Mouse (Mus musculus) monocyte, adult 5-6 weeks (primary cell): Measurements from ENCODE around the gene Arhgef3. TPM values are rescaled to one million over a fixed set of nuclear protein-coding genes. Genes with fewer than 3 reads are reported as not detected.

Experiments
- ATAC-seq: fragments of 153-309, 156-312 bp; replicated peaks from 2 replicates; pipeline ENCODE4 v1.8.0; 2017; ENCODE audit warnings: mild to moderate bottlenecking; ENCODE audit not compliant: low TSS enrichment, insufficient number of reproducible peaks, severe bottlenecking, poor library complexity, low FRiP score
- total RNA-seq: library from RNA; stranded (forward); fragments of 200-1000, 200-491, 200-594 nt; gene quantifications from 3 replicates; pipeline ENCODE4 v1.2.3, GENCODE M21; 2017

Gene Arhgef3
- total RNA-seq, 1 experiment from 2014 or later = 261 TPM

- ATAC-seq = no peak
These were observed 230.6 kb downstream of the Arhgef3 start for GRCm38 (mm10) chr14:27345051-27345885.

GRCm38 (mm10) chr14:27347224-27347623 lies 232.5 kb downstream of the Arhgef3 start:
- no peak for ATAC-seq

DNA sequence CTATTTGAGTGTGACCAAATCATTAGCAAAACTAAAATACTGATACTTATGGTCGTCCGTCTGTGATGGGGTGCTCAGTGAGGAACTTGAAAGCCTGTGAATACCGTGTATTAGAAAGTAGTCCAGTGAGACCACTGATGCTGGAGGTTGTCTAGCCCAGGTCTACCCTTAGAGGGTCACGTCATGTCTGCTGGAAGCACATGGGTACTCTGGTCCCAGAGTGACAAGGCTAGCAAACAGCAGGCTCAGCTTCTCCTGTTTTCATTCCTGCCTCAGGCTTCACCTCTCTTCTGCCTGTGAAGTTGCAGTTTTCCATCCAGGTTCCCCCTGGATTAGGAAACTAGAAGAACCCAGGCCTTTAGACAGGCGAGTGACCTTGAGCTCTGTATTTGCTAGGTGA lies 233.0 kb downstream of the Arhgef3 start:
- no peak for ATAC-seq

- ATAC-seq = no peak
These were observed 233.4 kb downstream of the Arhgef3 start for GRCm38 (mm10) chr14:27348088-27348487.

DNA sequence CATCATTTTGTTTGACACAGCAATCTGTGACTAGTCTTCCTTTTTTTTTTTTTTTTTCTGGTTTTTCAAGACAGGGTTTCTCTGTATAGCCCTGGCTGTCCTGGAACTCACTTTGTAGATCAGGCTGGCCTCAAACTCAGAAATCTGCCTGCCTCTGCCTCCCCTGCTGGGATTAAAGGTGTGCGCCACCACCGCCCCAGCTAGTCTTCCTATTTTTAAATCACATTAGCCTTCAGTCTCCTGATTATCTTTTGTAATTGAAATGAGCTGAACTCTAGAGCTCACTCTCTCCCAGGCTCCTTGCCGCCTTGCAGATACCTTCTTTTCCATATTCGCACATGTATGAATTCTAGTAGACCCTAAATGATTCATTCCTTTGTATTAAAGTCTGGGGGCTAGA lies 234.0 kb downstream of the Arhgef3 start:
- no peak for ATAC-seq

- no peak for ATAC-seq
These were observed 234.4 kb downstream of the Arhgef3 start for GRCm38 (mm10) chr14:27349120-27349519.

- ATAC-seq = no peak
These were observed 235.4 kb downstream of the Arhgef3 start for GRCm38 (mm10) chr14:27349828-27350729.

DNA sequence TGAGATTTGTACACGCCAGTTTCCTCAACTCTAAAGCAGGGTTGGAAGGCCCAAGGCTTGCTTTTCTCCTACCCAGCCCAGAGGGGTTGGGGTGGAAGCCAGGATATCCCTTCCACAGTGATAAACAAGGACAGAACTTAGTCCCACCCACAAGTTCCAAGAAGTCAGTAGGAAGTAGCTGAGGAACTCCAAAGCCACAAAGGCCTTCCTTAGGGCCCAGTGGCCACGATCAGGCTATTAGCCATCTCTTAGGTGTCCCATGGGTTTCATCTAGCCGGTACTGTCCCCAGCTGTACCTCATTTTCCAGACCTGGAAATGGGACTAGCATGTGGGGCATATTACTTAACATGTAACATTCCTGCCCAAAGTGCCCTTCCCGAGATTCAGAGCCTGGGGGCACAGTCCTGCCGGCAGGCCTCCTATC lies 236.4 kb downstream of the Arhgef3 start:
- no peak for ATAC-seq

- ATAC-seq = peak; percentile 92
These were observed 236.9 kb downstream of the Arhgef3 start for GRCm38 (mm10) chr14:27351476-27352079.

DNA sequence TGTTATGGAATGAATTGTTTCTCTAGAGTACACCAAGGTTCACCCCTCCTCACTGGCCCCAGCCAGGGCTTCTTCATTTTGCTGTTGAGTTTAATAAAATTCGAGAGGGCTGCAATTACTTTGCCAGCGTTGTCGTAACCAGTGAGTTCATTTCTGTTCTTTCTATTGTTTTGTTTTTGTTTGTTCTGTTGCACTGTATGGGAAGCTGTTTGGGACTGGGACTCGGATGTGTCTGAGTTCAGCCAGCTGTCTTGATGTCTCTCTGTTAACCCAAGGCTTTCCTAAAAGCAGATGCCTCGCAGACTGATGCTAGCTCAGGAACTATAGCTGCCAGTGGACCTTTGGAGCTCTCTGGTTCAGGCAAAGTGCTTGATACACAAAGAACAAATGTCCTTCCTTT lies 237.8 kb downstream of the Arhgef3 start:
- no peak for ATAC-seq

- ATAC-seq = peak; percentile 66
These were observed 240.5 kb downstream of the Arhgef3 start for GRCm38 (mm10) chr14:27355151-27355550.

DNA sequence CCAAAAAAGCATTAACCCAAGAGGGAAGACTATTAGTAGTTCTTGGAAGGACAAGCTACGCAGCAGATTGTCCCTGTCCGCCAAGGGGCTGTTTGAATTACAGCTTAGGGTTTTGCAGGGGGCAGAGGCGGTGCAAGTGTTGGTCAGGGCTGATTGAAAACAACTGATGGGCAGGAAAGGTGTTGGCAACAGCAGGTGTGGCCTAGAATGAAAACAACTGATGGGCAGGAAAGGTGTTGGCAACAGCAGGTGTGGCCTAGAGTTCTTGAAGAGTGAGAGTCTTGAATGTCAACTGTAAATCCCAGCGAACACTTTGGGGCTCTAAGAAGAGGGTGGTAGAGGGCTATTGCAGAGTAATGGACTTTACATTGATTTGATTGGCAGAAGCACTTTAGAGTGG lies 241.2 kb downstream of the Arhgef3 start:
- no peak for ATAC-seq

GRCm38 (mm10) chr14:27357139-27357538 lies 242.4 kb downstream of the Arhgef3 start:
- ATAC-seq = no peak

GRCm38 (mm10) chr14:27358202-27358601 lies 243.5 kb downstream of the Arhgef3 start:
- ATAC-seq = no peak

GRCm38 (mm10) chr14:27360849-27361248 lies 246.2 kb downstream of the Arhgef3 start:
- ATAC-seq = no peak

GRCm38 (mm10) chr14:27361514-27361913 lies 246.8 kb downstream of the Arhgef3 start:
- no peak for ATAC-seq

- ATAC-seq = no peak
These were observed 250.1 kb downstream of the Arhgef3 start for GRCm38 (mm10) chr14:27364668-27365257.

DNA sequence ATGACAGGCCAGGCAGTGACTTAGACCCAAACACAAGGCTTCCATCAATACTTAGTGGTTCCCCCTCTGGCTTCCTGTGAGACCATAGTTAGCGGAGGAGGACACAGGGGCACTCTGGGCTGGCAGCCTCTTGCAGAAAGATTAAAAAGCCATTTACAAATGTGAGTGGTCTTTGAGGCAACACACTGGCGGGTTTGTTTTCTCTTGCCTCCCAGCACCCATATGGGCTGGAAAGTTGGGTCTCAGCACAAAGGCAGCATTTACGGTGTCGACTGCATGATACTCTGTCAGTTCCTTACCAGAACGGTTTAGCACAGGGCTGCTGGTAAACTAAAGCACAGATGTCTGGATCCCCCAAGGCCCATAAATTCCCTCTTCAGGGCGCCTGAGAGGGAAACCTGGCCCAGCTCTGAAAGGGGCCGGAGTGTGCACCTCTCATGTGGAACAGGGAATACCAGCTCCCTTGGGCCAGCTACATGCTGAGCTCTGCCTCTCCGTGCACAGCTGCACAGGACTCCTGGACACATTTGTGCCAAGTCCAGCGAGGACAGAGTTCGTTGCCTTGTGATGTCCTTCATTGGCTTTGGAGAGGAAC lies 252.5 kb downstream of the Arhgef3 start:
- no peak for ATAC-seq

GRCm38 (mm10) chr14:27368619-27369018 lies 253.9 kb downstream of the Arhgef3 start:
- no peak for ATAC-seq
